Mouse (Mus musculus) E14TG2a.4 (cell line): ENCODE data around the gene Setd1b.

Source experiments
- CTCF ChIP-seq: conservative IDR thresholded peaks from 2 replicates; pipeline ENCODE4 v1.5.1; 2014; ENCODE audit warnings: low read length
- NANOG ChIP-seq: IDR thresholded peaks from 2 replicates; pipeline ENCODE4 v1.6.1; 2014; ENCODE audit warnings: borderline replicate concordance, low read length, mixed read lengths
- POU5F1 ChIP-seq: IDR thresholded peaks from 2 replicates; pipeline ENCODE4 v1.6.1; 2014; ENCODE audit warnings: low read length, borderline replicate concordance

DNA sequence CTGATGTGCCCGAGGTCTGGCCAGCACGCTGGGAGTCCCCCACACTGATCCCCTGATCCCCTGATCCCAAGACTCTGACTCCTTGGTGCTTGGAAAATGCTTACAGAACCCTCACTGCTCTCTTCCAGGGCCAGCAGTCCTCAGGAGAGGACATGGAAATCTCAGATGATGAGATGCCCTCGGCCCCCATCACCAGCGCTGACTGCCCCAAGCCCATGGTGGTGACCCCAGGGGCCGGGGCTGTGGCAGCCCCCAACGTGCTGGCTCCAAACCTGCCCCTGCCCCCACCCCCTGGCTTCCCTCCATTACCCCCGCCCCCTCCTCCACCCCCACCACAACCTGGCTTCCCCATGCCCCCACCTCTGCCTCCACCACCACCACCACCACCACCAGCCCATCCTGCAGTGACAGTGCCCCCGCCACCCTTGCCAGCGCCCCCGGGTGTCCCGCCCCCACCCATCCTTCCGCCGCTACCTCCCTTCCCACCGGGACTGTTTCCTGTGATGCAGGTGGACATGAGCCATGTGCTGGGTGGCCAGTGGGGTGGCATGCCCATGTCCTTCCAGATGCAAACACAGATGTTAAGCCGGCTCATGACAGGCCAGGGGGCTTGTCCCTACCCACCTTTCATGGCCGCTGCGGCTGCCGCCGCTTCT lies 9.8 kb downstream of the Setd1b start:
- TF ChIP-seq CTCF (no peak), NANOG (no peak), POU5F1 (no peak)
